Mouse (Mus musculus) heart, embryonic 11.5 days (tissue): ENCODE results near the gene Rb1. TPM values are rescaled to one million over a fixed set of nuclear protein-coding genes. Genes with fewer than 3 reads are reported as not detected.

ENCODE experiments used
- ATAC-seq: fragments of 200-750 bp; cut with Nextera tagmentation; replicated peaks from 2 replicates; pipeline ENCODE4 v1.8.0; 2017; ENCODE audit warnings: moderate library complexity; ENCODE audit not compliant: insufficient number of reproducible peaks, low FRiP score, low TSS enrichment
- H3K27ac ChIP-seq: fragments of 300-500 bp; sonication (generic); 2 replicates; pipeline ENCODE4 v1.5.1; 2014; ENCODE audit warnings: mild to moderate bottlenecking, low read depth, low read length
- H3K27me3 ChIP-seq: fragments of 300-500 bp; sonication (generic); 2 replicates; pipeline ENCODE4 v1.6.1; 2014; ENCODE audit warnings: mild to moderate bottlenecking, low read length, mixed read lengths; ENCODE audit not compliant: control insufficient read depth, insufficient read depth
- H3K36me3 ChIP-seq: fragments of 300-500 bp; sonication (generic); 2 replicates; pipeline ENCODE4 v1.6.1; 2014; ENCODE audit warnings: mild to moderate bottlenecking, low read length, moderate library complexity, mixed read lengths; ENCODE audit not compliant: control insufficient read depth, insufficient read depth
- H3K4me1 ChIP-seq: fragments of 300-500 bp; sonication (generic); 2 replicates; pipeline ENCODE4 v1.6.1; 2014; ENCODE audit warnings: low read length; ENCODE audit not compliant: control insufficient read depth, insufficient read depth
- H3K4me2 ChIP-seq: fragments of 300-500 bp; sonication (generic); 2 replicates; pipeline ENCODE4 v1.6.1; 2014; ENCODE audit warnings: mild to moderate bottlenecking, moderate library complexity
- H3K4me3 ChIP-seq: fragments of 300-500 bp; sonication (generic); 2 replicates; pipeline ENCODE4 v1.5.1; 2014; ENCODE audit warnings: low read depth, low read length
- H3K9ac ChIP-seq: fragments of 300-500 bp; sonication (generic); 2 replicates; pipeline ENCODE4 v1.6.1; 2014; ENCODE audit warnings: mild to moderate bottlenecking, low read depth, low read length, moderate library complexity
- H3K9me3 ChIP-seq: fragments of 300-500 bp; sonication (generic); replicated peaks from 2 replicates; pipeline ENCODE4 v1.6.1; 2016; ENCODE audit warnings: low read length; ENCODE audit not compliant: control insufficient read depth
- WGBS: fragments of 180-500 bp; shearing (Covaris S2); extraction: QIAGEN DNeasy Blood & Tissue Kit; methylation state at CpG from one replicate; pipeline ENCODE4 v1.1.7; 2014; ENCODE audit not compliant: insufficient replicate concordance; 5-methylcytosine and 5-hydroxymethylcytosine counted together
- polyA plus RNA-seq: library from polyadenylated mRNA; unstranded; fragments of >200 nt; fragmentation: Nextera tagmentation; extraction: Ambion mirVana; gene quantifications from 2 replicates; pipeline ENCODE4 v1.2.1, GENCODE M21; 2014

The Rb1 gene
- polyA plus RNA-seq, 1 experiment from 2014 or later: 15.6 TPM

DNA sequence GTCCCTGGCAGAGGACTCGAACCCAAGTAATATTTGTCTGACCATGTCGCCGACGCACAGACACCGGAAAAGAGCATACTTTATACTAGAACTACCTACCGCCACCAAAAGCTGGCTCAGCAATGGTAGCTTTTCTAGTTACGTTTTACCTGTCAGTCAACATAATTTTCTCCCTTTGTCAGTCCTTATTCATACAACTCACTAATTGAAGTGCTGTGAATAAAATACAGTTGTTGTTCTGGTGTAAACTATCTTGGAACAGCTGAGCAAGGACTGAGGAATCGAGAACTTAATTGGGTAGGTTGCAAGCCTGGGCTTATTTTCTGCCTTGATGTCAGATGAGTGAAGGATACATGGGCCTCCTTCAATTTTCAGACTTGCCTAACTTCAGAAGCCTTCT, 889 bp upstream of the Rb1 start:
- no peaks in the 10 kb centered on the region for H3K4me1 ChIP-seq
- H3K4me3 ChIP-seq: peak overlapping the region; percentile 92
- H3K27me3 ChIP-seq: no peaks in the 10 kb centered on the region
- peak overlapping the region; percentile 85 for H3K27ac ChIP-seq
- H3K4me2 ChIP-seq: peak overlapping the region; percentile 91
- H3K9me3 ChIP-seq: no peaks in the 10 kb centered on the region
- 10% methylated on average over 8 of the region's 8 CpGs for WGBS
- H3K36me3 ChIP-seq: no peaks in the 10 kb centered on the region
- H3K9ac ChIP-seq: peak overlapping the region; percentile 88
- ATAC-seq: no peak

DNA sequence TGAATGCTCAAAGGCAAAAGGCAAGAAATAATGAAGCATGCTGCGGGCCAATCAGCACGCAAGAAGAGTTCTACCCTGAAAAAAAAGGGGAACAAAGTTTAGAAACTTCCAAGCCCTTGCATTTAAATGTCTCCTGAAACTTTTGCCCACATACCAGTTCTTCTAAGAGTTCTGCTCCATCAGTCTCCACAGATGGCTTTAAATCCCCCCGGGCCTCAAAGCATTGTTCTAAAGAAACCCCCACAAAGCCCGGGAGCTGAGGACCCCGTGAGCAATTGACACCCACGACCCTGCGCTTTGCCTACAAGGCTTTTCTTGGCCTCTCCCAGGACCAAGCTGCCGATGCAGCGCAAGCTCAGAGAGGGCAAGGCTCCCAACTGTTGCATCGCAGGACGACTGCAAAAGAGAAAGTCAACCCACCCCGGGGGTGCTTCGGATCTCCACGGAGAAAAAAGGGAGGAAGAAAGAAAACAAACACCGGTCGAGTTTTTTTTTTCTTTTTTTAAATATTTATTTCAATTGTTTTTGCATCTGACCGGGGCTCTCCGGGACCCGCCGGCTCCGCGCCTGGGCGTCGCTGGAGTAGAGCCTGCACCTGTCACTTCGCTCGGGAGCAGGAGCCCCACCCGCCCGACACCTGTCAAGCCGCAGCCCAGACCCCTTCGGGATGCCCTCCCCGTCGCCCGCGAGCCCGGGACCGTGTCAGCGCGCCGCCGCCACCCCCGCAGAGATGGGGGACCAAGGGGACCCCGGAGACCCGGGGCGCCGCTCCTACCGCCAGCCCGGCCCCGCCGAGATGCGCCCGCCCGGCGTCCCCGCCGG, 777 bp downstream of the Rb1 start:
- no peaks in the 10 kb centered on the region for H3K36me3 ChIP-seq
- no peaks in the 10 kb centered on the region for H3K27me3 ChIP-seq
- WGBS: under 1% methylated on average over 45 of the region's 55 CpGs
- no peaks in the 10 kb centered on the region for H3K9me3 ChIP-seq
- peak overlapping the region; percentile 88 for H3K9ac ChIP-seq
- H3K4me3 ChIP-seq: peak overlapping the region; percentile 92
- peak; percentile 47 for ATAC-seq
- no peaks in the 10 kb centered on the region for H3K4me1 ChIP-seq
- H3K4me2 ChIP-seq: peak overlapping the region; percentile 91
- H3K27ac ChIP-seq: peak overlapping the region; percentile 85

DNA sequence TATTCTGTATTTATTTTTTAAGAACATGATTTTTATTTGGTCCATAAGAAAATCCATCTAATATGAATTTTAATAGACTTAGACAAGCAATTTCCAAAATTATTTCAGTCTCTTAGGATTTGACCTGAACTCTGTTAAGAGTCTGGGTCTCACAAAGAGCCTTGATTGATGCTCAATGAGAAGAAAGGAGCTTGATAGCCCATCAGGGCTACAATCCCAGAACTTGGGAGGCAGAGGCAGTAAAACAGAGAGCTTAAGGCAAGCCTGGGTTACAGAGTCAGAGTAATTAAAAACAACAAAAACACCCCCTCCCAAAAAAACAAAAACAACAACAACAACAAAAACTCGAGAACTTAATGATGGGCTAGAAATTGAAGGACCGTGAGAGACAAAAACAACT, 1.7 kb downstream of the Rb1 start:
- Histone ChIP-seq H3K27me3 (no peaks in the 10 kb centered on the region), H3K4me1 (no peaks in the 10 kb centered on the region), H3K27ac (no peak overlapping the region), H3K36me3 (no peaks in the 10 kb centered on the region), H3K4me2 (peak overlapping the region; percentile 91; the same call in 1 of the 2 replicates), H3K9me3 (no peaks in the 10 kb centered on the region), H3K4me3 (no peak overlapping the region), H3K9ac (no peak overlapping the region)
- 72% methylated on average over 2 of the region's 2 CpGs for WGBS
- no peak for ATAC-seq

DNA sequence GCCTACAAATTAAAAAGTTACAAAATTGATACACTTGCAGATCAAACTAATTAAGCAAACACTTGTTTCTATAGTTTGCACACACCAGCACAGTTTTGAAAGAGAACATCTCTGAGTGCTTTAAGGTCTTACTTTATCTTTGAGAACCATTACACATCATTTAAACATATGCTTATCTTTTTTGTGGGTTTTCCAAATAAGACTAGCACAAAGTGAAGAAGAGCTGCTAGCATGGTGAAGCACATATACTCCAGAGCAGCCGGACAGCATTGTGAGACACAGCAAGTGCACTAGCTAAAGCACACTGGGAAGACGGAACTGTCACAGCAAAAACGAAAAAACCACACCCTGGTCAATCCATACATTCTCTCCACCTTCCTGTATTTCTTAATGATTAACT, 3.5 kb downstream of the Rb1 start:
- H3K27ac ChIP-seq: no peak overlapping the region

DNA sequence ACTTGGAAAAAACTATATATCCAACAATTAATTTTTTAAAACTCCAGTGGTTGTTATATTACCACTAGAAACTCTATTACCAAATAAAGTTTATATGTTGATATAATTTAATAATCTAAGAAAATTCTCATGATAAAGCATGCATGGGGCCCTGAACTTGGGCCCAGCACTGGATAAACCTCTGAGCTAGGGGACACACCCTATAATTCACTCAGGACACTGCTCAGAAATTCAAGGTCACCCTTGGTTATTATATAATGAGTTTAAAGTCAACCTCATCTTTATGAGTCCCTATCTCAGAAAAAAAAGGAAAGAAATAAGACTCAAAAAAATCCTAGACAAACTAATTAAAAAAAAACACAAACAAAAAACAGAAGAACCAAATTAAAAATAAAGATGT, 8.7 kb downstream of the Rb1 start:
- Histone ChIP-seq H3K9ac (no peak overlapping the region), H3K4me2 (no peak overlapping the region), H3K27ac (no peak overlapping the region), H3K4me3 (no peak overlapping the region), H3K27me3 (no peaks in the 10 kb centered on the region), H3K4me1 (no peaks in the 10 kb centered on the region; the same call in 1 of the 2 replicates), H3K36me3 (no peaks in the 10 kb centered on the region), H3K9me3 (no peaks in the 10 kb centered on the region)
- ATAC-seq: no peak

More for the DNA sequence above, 3.5 kb downstream of the Rb1 start:
- ATAC-seq: no peak
- Histone ChIP-seq H3K4me2 (no peak overlapping the region), H3K9ac (no peak overlapping the region), H3K36me3 (no peaks in the 10 kb centered on the region), H3K27me3 (no peaks in the 10 kb centered on the region), H3K4me1 (no peaks in the 10 kb centered on the region), H3K4me3 (no peak overlapping the region), H3K9me3 (no peaks in the 10 kb centered on the region)
- WGBS: 74% methylated on average over 3 of the region's 3 CpGs

DNA sequence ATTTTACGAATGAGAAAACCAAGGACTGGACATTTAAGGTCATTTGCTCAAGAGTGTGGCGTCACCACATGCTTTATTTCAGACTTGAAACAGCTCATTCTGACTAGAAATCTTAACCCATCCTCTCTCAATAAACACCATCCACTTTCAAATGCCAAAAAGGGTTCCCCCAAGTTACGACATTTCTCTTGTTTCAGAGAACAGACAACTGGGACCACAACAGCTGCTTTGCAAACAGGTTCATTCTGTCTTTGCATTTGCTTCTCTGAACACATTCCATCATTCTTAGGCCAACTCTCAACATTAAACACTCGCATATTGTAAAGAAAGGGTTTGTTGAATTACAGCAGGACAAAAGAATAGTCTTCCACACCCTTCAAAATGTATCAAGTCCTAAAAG, 11.8 kb downstream of the Rb1 start:
- Histone ChIP-seq H3K4me1 (no peaks in the 10 kb centered on the region; the same call in 1 of the 2 replicates), H3K36me3 (no peaks in the 10 kb centered on the region), H3K9me3 (no peaks in the 10 kb centered on the region), H3K9ac (no peak overlapping the region), H3K4me2 (no peak overlapping the region), H3K27me3 (no peaks in the 10 kb centered on the region), H3K4me3 (no peak overlapping the region), H3K27ac (no peak overlapping the region)
- 85% methylated on average over 4 of the region's 4 CpGs for WGBS
- no peak for ATAC-seq

DNA sequence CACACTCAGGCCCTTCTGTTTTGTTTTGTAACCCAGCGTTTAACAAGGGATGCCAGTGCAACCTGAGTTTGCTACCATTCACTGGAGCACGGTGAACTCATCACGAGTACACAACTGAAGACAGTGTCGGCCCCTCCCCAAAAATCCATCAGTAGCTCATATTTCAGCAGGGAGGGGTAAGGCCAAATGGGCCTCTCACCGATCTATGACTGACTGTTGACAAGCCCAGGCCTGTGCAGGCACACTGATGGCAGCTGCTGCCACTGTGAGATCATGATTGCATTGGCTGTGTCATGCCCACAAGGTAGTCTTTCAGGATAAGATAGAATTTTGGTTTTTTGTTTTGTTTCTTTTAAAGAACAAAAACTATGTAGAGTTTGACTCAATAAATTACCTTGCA, 12.2 kb downstream of the Rb1 start:
- no peak for ATAC-seq
- WGBS: 47% methylated on average over 5 of the region's 5 CpGs
- Histone ChIP-seq H3K4me2 (no peak overlapping the region), H3K4me1 (no peaks in the 10 kb centered on the region; the same call in 1 of the 2 replicates), H3K9me3 (no peaks in the 10 kb centered on the region), H3K27me3 (no peaks in the 10 kb centered on the region), H3K4me3 (no peak overlapping the region), H3K9ac (no peak overlapping the region), H3K27ac (no peak overlapping the region), H3K36me3 (no peaks in the 10 kb centered on the region)

DNA sequence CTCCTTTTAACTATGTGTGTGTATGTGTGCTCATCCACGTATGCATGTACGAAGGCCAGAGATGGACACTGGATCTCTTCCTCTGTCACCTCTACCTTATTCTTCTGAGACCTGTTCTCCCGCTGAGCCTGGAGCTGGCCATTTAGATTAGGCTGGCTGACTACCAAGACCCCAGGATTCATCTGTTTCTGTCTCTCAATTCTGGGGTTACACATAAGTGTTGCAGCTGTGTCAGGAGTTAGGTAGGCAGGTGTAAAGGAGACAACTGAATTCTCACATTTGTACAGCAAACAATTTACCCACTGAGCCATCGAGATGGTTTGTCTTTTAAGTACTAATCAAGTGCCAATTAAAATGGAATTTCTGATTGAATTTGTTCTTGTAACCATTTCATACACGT, 12.7 kb downstream of the Rb1 start:
- Histone ChIP-seq H3K4me1 (no peaks in the 10 kb centered on the region; the same call in 1 of the 2 replicates), H3K4me2 (no peak overlapping the region), H3K9ac (no peak overlapping the region), H3K36me3 (no peaks in the 10 kb centered on the region), H3K27me3 (no peaks in the 10 kb centered on the region), H3K4me3 (no peak overlapping the region), H3K27ac (no peak overlapping the region), H3K9me3 (no peaks in the 10 kb centered on the region)
- WGBS: 80% methylated on average over 5 of the region's 5 CpGs
- no peak for ATAC-seq

DNA sequence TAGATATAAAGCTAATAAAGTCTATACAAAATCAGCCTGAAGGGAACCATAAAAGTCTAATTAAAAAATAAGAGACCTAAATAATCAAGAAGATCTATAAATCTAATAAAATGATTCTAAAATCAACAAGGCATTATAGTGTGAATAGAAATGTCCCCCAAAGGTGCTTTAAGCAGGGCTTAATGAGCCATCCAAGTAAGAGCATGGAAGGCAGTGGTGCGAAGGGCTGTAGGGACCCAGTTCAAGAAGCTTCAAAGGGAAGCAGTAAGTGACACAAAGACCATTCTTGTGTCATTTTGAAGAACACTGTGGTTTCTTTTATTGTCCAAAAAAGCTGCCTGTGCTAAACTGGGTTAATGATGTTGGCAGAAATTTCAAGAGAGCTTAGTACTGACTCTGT, 18.1 kb downstream of the Rb1 start:
- no peak overlapping the region for H3K4me2 ChIP-seq
- ATAC-seq: no peak
- no peaks in the 10 kb centered on the region for H3K9me3 ChIP-seq
- WGBS: 95% methylated on average over 1 of the region's 1 CpGs
- H3K9ac ChIP-seq: no peak overlapping the region
- no peak overlapping the region for H3K27ac ChIP-seq
- no peaks in the 10 kb centered on the region for H3K27me3 ChIP-seq
- H3K36me3 ChIP-seq: no peaks in the 10 kb centered on the region
- H3K4me3 ChIP-seq: no peak overlapping the region
- no peaks in the 10 kb centered on the region for H3K4me1 ChIP-seq
